Mouse (Mus musculus): ENCODE measurements around the gene Olfr1214.
"Not testable (repeated sequence)": the region's sequence is repeated elsewhere in the genome, so short reads cannot be mapped to it uniquely, and the experiment has no call there.

Gene Olfr1214

DNA sequence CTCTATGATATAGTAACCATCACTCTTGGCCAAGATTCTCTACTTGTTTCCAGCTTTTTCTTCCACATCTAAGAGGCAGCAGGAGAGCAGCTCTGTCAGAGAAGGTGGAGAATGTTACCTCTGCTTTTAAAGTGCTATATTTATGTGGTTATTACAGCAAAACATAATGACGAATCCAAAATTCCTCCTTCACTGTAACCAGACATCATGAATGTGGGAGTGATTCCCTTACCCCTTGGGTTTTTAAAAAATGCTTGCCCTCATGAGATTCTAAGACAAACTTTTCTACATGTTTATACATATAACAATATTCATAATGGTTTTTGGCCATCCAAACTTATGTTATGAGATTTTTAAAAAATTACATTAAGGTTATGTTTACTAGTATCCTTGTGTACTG, at the start of gene Olfr1214:
Olfr1214 (minus strand) TSS at position 101 of the 400 bp plus-strand sequence.
- no peak for DNase-seq (ENCODE audit: low read depth)

DNA sequence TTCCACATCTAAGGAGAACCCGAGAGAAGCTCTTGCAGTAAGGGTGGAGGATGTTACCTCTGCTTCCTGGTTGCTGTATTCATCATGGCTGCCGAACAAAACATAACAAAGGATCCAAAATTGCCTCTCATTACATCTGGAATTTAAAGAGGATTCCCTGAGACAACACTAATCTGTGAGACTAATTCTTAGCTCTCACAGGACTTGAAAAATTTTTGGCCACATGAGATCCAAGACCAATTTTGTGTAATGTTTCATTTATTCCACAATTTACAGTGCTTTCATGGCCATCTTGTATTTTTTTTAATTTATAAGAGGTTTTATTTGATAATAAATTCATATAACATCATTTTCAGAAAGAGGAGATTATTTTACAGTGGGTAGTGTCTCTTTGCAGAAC, 39.5 kb upstream of the Olfr1214 start, which contains the start of gene Olfr1217:
Olfr1217 (minus strand) TSS at position 101 of the 400 bp plus-strand sequence.
- DNase-seq (ENCODE audit: low read depth), result no peak

GRCm38 (mm10) chr2:89021436-89021835, 29.0 kb upstream of the Olfr1214 start:
- DNase-seq (ENCODE audit: low read depth), result not testable (repeated sequence)

GRCm38 (mm10) chr2:89018240-89018639, 25.8 kb upstream of the Olfr1214 start, which contains the start of gene Olfr1216:
Gene Olfr1216, minus strand, starts transcription at chr2:89018340.
- DNase-seq (ENCODE audit: low read depth), result no peak

DNA sequence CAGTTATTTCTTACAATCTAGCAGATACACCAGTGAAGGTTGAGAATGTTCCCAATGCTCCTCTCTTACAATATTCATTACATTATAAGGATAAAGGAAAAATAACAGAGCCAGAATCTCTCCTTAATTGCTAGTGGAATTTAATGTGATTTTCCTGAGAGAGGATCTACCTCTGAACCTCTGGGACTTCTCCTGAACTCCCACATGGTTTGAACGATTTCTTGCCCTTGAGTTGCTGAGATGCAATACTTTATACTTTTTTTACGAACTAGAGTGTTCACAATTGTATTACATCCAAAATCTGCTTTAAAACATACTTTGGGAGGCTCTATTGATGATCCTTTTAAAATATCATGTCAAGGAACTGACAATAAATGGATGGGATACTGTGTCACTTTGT, 14.4 kb upstream of the Olfr1214 start, which contains the start of gene Olfr1215:
Olfr1215 (minus strand) TSS at position 101 of the 400 bp plus-strand sequence.
- DNase-seq (ENCODE audit: low read depth), result no peak

DNA sequence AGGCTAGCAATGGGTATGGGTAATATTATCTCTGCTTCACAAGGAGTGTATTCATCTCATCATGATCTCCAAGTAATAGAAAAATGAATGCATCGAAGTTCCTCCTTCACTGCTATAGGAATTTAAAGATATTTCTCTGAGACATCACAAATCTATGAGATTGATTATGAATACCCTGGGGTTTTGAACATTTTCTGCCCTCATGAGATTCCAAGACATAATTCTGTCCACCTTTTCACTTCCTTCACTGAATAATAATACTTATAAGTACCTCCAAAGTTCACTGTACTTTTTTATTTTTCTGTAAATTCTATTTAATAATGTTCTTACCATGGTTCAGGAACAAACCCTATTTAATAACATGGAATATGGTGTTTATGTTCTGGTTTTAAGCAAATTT, 12.3 kb downstream of the Olfr1214 start, which contains the start of gene Gm13762:
Gm13762 (minus strand) TSS at position 101 of the 400 bp plus-strand sequence.
- no peak for DNase-seq (ENCODE audit: low read depth)

- no peak for DNase-seq (ENCODE audit: low read depth)
Measured at GRCm38 (mm10) chr2:88953669-88954068, 38.8 kb downstream of the Olfr1214 start, which contains the start of gene Olfr1212. Gene Olfr1212, plus strand, starts transcription at chr2:88953969.

DNA sequence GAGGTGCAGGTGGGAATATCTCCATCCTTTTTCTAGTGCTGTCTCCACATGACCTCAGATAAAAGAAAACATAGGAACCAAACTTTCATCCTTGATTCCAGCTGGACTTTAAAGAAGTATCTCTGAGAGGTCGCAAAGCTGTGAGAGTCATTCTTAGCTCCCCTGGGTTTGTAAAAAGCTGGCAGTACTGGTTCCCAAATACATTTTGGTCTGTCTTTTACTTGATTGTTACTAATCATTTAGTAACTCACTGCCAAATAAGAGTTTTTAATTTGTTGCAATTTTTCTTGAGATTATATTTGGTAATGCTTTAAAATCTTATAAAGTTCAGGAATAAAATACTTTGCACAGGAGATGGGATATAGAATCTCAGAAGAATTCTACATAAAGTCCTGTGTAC, 54.4 kb downstream of the Olfr1214 start, which contains the start of gene Olfr1211:
Olfr1211 (minus strand) TSS at position 101 of the 400 bp plus-strand sequence.
- no peak for DNase-seq (ENCODE audit: low read depth)

All from naive thymus-derived CD4-positive, alpha-beta T cell, adult 2 months (primary cell).